In the genomic region with DNA sequence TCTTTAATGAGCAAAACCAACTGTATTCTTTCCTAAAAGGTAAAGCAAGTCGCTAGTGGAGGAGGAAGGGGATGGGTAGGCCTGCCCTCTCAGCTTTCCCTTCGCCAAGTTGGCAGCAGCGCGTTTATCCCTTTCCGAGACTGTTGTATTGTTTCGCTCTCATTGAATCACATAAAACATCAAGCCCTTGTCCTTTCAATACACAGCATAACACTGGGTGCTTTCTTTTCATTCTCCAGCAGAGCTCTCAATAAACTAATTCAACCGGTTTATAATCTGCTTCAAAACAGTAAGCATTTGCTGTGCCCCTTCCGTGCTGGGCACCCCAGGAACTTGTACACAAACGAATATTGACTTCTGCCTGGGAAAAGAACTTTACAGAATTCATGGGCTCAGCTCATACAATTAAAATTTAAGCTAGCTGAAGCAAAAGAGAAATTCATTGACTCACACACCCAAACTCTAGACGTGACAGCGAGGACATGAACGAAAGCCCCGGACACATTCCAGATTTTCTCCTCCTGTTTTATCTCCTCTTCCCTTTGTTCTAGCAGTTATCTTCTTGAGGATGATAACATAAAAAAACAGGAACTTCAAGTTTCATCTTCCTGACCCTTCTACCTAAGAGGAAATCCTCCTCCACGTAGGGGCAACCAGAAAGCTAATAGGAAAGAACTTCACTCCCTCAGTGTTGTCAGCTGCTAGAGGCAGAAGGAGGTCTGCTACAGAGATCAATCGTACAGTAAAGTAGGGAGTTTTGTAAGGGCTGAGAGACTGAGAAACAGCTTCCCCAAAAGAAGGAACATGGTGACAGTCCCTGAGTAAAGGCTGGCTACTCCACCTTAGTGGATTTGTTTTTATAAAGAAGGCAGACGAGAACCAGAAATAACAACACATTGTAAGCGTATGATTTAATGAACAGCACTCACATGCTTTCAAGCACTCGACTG, we compare ENCODE assay signal across 14 mouse cellular contexts.
DNase-seq lines count a peak whose midpoint lies in the region; ATAC-seq and TF ChIP-seq lines count a peak whose summit lies in the region.
"Had no signal": no experiment of that assay in that cellular context is flagged by ENCODE, and none has a peak within 500 bp of the region (broad histone marks: within the 10 kb centered on the region; RNA-seq: fewer than 3 reads in every experiment).

No protein-coding gene starts in this region.

- H3K9ac ChIP-seq in heart, postnatal 0 days (replicated peaks; ENCODE audit: low read depth, low read length) = no peak overlapping the region
- no peak overlapping the region for H3K9ac ChIP-seq in neural tube, embryonic 13.5 days
- H3K9ac ChIP-seq in neural tube, embryonic 15.5 days (replicated peaks) = no peak overlapping the region
- no peak overlapping the region for H3K9ac ChIP-seq in hindbrain, embryonic 16.5 days (ENCODE audit: low read depth, low read length)
- H3K9ac ChIP-seq: heart, embryonic 15.5 days; intestine, embryonic 15.5 days had no signal

- no peak for TF ChIP-seq CTCF in heart, postnatal 0 days (IDR thresholded peaks at IDR 0.05; ENCODE audit: low read depth)

- no peaks in the 10 kb centered on the region for H3K36me3 ChIP-seq in heart, postnatal 0 days (replicated peaks; ENCODE audit: control insufficient read depth, insufficient read depth, low read length)
- no peaks in the 10 kb centered on the region for H3K36me3 ChIP-seq in neural tube, embryonic 13.5 days
- H3K36me3 ChIP-seq in neural tube, embryonic 15.5 days = no peaks in the 10 kb centered on the region
- H3K36me3 ChIP-seq in hindbrain, embryonic 16.5 days (ENCODE audit: control insufficient read depth, insufficient read depth, low read length) = no peaks in the 10 kb centered on the region
- H3K36me3 ChIP-seq: heart, embryonic 15.5 days; intestine, embryonic 15.5 days had no signal

- H3K27me3 ChIP-seq in heart, postnatal 0 days (ENCODE audit: control insufficient read depth, insufficient read depth, low read length) = no peaks in the 10 kb centered on the region
- no peaks in the 10 kb centered on the region for H3K27me3 ChIP-seq in neural tube, embryonic 13.5 days
- H3K27me3 ChIP-seq in neural tube, embryonic 15.5 days (replicated peaks) = no peaks in the 10 kb centered on the region
- H3K27me3 ChIP-seq in hindbrain, embryonic 16.5 days (replicated peaks; ENCODE audit: control insufficient read depth, insufficient read depth, low read length) = no peaks in the 10 kb centered on the region
- H3K27me3 ChIP-seq: heart, embryonic 15.5 days; intestine, embryonic 15.5 days had no signal

- H3K9me3 ChIP-seq in heart, postnatal 0 days (replicated peaks; ENCODE audit: control insufficient read depth, low read length) = no peaks in the 10 kb centered on the region
- H3K9me3 ChIP-seq in neural tube, embryonic 13.5 days = no peaks in the 10 kb centered on the region
- no peaks in the 10 kb centered on the region for H3K9me3 ChIP-seq in neural tube, embryonic 15.5 days (replicated peaks)
- no peaks in the 10 kb centered on the region; the same call in 1 of the 2 replicates for H3K9me3 ChIP-seq in hindbrain, embryonic 16.5 days (ENCODE audit: control insufficient read depth, low read length)
- H3K9me3 ChIP-seq: intestine, embryonic 15.5 days had no signal

- no peak for TF ChIP-seq EP300 in heart, postnatal 0 days (IDR thresholded peaks at IDR 0.05; ENCODE audit: low read depth)

- ATAC-seq in heart, postnatal 0 days (ENCODE audit: insufficient read depth, low read depth) = no peak
- ATAC-seq in neural tube, embryonic 13.5 days (ENCODE audit: low read depth) = no peak
- no peak for ATAC-seq in neural tube, embryonic 15.5 days (ENCODE audit: low FRiP score)
- ATAC-seq in hindbrain, embryonic 16.5 days = 0 out of 2 replicates have a peak, but pooled peaks have one; percentile 52
- ATAC-seq: intestine, embryonic 15.5 days had no signal

- 48% methylated on average over 18 of the region's 18 CpGs for WGBS in heart, postnatal 0 days
- 41% methylated on average over 18 of the region's 18 CpGs for WGBS in neural tube, embryonic 13.5 days
- 37% methylated on average over 18 of the region's 18 CpGs for WGBS in neural tube, embryonic 15.5 days
- WGBS in hindbrain, embryonic 16.5 days = 51% methylated on average over 18 of the region's 18 CpGs

- H3K27ac ChIP-seq in heart, postnatal 0 days (ENCODE audit: low read depth) = peak overlapping the region; percentile 8; the same call in 1 of the 2 replicates
- no peak overlapping the region; the same call in 1 of the 2 replicates for H3K27ac ChIP-seq in neural tube, embryonic 13.5 days (replicated peaks)
- no peak overlapping the region for H3K27ac ChIP-seq in neural tube, embryonic 15.5 days (replicated peaks)
- no peak overlapping the region for H3K27ac ChIP-seq in hindbrain, embryonic 16.5 days (ENCODE audit: low read depth, low read length)
- H3K27ac ChIP-seq: heart, embryonic 15.5 days; intestine, embryonic 15.5 days had no signal

- no peak for DNase-seq in heart, postnatal 0 days (ENCODE audit: low spot score)
- DNase-seq in heart, adult 11 months = no peak
- DNase-seq in T-cell, adult 2 months (ENCODE audit: low spot score) = no peak
- DNase-seq in c-Kit-positive CD71-positive TER-119-positive erythroid progenitor cells, embryonic 14.5 days (ENCODE audit: low spot score) = no peak
- DNase-seq: adrenal gland, postnatal 14 days; cerebellum, adult 11 months; gastrocnemius, postnatal 14 days; kidney, postnatal 14 days had no signal

- H3K4me3 ChIP-seq in heart, postnatal 0 days (ENCODE audit: low read depth, low read length) = no peak overlapping the region
- no peak overlapping the region for H3K4me3 ChIP-seq in neural tube, embryonic 13.5 days
- H3K4me3 ChIP-seq in neural tube, embryonic 15.5 days (replicated peaks) = no peak overlapping the region
- H3K4me3 ChIP-seq in hindbrain, embryonic 16.5 days (ENCODE audit: low read length) = no peak overlapping the region
- H3K4me3 ChIP-seq: erythroblast, embryonic 14.5 days; heart, embryonic 15.5 days; intestine, embryonic 15.5 days had no signal

- H3K4me2 ChIP-seq in heart, postnatal 0 days (ENCODE audit: low read depth, low read length) = no peak overlapping the region
- H3K4me2 ChIP-seq in neural tube, embryonic 13.5 days = peak overlapping the region; percentile 1; the same call in 1 of the 2 replicates
- no peak overlapping the region for H3K4me2 ChIP-seq in neural tube, embryonic 15.5 days
- no peak overlapping the region for H3K4me2 ChIP-seq in hindbrain, embryonic 16.5 days (ENCODE audit: low read length)
- H3K4me2 ChIP-seq: heart, embryonic 15.5 days; intestine, embryonic 15.5 days had no signal

- no peaks in the 10 kb centered on the region for H3K4me1 ChIP-seq in heart, postnatal 0 days (ENCODE audit: control insufficient read depth, insufficient read depth)
- H3K4me1 ChIP-seq in neural tube, embryonic 13.5 days (replicated peaks) = peaks cover 11% of the 10 kb centered on the region
- H3K4me1 ChIP-seq in neural tube, embryonic 15.5 days = peaks cover 6% of the 10 kb centered on the region
- no peaks in the 10 kb centered on the region for H3K4me1 ChIP-seq in hindbrain, embryonic 16.5 days (ENCODE audit: control insufficient read depth, insufficient read depth, low read depth, low read length)
- H3K4me1 ChIP-seq: heart, embryonic 15.5 days; intestine, embryonic 15.5 days had no signal
